Mouse (Mus musculus) layer of hippocampus, adult 9-10 months (tissue): ENCODE results near the gene Lpgat1.

ENCODE experiments used
- DNase-seq: peaks from one replicate; pipeline ENCODE4 v3.0.0; 2022; ENCODE audit warnings: low spot score

The Lpgat1 gene

DNA sequence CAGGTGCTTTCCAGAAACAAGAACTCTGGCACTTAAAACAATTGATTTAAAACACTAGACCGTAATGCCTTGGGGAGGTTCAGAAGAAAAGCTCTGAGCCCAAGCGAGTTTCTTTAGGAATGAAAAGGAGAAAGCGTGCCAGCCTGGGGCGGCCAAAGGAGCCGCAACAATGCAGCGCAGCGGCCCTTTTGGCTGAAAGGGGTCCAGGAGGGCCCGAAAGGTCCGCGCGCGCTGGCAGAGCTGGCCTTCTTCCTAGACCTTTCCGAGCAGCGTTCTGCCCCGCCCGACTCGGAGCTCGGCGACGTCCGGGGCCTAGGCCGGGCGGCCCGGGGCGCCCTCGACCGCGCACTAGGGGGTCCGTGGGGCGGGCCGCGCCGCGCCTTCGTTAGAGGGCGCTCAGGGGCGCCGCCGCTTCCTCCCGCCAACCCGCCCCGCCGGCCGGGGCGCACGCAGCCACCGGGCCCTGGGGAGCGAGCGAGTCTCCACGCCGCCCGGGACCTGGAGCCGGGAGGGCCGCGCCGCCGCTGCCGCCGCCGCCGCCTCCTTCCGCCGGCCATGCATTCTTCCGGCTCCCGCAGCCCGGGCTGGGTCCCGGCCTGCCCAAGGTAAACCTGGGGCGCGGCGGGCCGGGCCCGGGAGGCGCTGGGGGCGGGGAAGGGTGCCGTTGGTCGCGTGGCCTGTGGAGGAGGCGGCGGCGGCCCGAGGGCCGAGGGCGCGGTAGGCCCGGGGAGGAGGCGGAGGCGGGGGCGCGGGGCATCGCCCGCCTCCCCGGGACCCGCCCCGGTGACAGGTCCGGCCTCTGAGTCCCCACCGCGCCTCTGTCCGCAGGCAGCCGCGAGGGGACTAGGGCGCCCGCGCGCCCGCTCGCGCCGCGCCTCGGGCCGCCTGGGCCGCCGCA lies at the start of gene Lpgat1:
TSS of gene Lpgat1 (plus strand) at position 234 of the 898 bp plus-strand sequence.
- DNase-seq = no peak

DNA sequence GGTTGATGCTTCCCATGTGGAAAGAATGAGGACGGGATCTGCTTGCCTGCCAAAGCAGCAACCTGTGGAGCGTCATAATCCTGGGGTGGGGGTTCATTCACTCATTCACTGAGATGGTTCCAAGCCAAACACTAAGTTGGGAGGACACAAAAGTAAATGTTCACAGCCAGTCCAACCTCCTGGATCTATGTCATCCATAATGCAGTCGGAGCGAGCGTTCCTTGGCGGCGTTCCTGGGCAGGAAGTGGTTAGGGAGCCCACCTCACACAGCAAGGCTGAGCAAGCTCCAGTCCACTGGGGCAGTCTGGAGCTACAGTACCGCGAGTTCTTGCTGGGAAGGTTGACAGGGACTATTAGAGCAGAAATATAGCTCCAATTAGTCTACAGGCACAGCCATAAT lies 49.6 kb upstream of the Lpgat1 start:
- DNase-seq = no peak

GRCm38 (mm10) chr1:191674071-191674470 lies 43.6 kb upstream of the Lpgat1 start:
- no peak for DNase-seq

DNA sequence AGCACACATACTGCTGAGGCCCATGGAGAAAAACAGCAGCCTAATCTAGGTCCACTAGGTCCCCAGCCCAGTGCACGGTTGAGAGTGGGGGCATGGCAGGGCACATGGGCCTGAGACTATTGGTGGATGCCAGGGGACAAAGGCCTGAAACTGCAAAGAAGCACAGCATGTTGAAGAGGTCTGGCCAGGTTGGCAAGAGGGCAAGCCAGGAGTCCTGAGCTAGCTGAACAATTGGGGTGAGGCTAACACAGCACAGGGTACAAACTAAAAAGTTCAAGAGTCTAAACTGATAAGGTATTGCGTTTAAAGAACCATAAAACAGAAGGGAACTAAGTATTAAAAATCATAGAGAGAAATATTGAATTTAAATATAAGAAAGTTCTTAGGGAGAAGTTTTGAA lies 36.0 kb upstream of the Lpgat1 start:
- DNase-seq = no peak

DNA sequence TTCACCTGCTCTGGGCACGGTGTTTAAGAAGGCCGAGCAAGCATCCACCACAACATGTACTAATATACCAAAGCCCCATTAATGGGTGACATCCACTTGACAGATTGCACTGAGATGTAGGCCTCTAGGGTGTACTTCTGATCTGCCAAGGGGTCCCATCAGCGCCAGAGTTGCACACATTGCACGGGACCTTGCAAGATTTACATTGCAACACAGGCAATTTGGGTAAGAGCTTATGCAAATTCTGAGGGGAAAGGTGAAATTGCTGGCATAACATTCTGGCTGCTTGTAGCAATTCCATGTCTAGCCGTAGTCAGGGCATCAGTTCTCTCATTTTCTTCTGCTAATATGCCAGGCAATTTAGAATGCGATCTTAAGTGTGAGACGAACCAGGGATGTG lies 30.1 kb upstream of the Lpgat1 start:
- DNase-seq = no peak

DNA sequence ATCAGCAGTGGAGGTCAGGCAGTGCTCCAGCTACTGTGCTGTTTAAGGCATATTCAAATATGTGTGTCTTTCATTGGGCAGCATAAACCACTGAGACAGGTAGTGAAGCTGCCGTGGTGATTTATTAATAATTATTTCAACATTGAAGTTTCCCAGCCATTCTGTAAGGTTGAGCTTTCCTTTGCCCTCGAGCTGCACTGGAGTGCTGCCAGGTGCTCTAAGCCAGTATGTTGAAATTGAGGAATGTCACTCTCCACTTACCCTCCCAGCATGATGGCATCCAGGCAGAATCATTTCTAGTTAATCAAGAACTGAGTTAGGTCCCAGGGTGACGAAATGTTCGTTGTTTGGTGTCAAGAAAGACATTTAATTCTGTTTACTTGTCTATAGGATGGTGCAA lies 24.4 kb upstream of the Lpgat1 start:
- DNase-seq = no peak

DNA sequence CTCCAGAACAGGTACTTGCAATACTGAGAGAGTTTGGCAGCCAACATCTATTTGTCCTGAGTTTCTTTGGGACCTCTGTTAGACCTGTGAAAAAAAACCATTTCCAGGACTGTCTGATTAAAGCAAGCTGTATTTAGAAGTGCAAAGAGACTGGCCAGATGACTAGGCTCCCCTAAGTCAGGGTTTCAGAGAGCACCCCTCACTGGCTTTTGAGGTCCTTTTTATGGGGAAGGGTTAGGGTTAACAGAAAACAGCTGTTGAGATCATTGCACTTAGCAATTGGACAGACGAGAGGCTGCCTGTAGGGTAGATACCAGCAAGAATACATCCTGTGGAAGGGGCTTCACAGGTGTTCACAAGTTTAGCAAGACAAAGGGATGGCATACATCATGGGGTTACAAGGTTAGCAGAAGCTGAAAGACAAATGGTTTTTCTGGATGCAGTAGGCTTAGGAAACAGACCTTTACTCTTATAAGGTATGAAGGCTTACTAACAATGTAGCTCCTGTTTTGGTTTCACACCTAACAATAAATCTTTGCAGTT lies 19.3 kb upstream of the Lpgat1 start:
- DNase-seq = no peak

DNA sequence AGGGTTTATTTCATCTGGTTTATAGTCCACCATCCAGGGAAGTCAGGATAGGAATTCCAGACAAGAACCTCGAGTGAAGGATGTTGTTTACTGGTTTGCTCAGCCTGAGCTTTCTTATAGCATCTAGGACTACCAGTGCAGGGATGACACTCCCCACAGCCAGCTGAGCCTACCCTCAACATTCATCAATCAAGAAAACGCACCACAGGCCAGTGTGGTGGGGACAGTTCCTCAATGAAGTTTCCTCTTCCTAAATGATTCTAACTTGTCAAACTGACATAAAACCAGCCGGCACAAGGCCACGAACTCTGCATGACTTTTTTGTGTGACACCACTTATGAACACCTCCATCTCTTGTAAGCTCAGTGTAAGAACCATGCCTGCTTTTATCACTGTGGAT lies 13.1 kb upstream of the Lpgat1 start:
- no peak for DNase-seq

- DNase-seq = no peak
These were observed 11.0 kb upstream of the Lpgat1 start for GRCm38 (mm10) chr1:191706541-191707078.

GRCm38 (mm10) chr1:191709811-191710210 lies 7.8 kb upstream of the Lpgat1 start:
- no peak for DNase-seq

DNA sequence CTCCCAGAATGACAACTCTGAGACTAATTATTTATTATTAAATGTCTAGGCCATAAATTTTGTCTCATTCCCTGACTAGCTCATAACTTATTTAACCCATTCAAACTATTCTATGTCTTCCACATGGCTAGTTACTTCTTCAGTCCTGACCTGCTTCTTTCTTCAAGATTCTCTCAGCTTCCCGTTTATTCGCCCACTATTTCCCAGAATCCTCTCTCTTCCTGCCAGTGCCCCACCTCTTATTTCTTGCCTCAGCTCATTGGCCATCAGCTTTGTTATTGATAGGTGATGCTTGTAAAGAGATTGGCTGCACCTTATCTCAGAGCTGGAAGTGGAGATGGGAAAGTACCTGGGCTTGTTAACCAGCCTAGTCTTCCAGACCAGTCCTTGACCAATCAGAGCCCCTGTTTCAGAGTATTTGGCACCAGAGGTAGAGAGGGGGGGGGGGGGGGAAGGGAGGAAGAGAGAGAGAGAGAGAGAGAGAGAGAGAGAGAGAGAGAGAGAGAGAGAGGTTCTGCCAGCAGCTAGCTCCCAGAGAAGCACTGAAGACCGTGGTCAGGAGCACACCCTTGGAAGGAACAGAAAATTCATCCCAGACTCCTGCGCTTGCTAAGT lies 5.3 kb upstream of the Lpgat1 start:
- DNase-seq = no peak

GRCm38 (mm10) chr1:191713813-191714212 lies 3.8 kb upstream of the Lpgat1 start:
- no peak for DNase-seq

DNA sequence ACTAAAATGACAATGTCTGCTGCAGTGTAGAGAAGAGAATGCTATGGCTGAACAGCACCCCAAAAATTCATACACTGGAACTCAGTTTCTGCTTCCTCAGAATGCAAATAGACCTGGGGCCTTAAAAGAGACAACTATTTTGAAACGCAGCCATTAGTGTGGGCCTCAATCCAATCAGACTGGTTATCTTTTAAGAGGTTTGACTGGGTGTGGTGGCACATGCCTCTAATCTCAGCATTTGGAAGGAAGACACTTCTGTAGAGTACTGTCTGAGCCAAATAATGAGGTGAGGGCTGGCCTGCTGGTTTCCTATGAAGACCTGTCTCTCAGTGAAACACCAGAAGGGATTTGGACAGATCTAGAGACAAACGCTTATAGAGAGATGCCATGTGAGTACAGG lies 2.5 kb upstream of the Lpgat1 start:
- DNase-seq = no peak

GRCm38 (mm10) chr1:191717141-191717540 lies 493 bp upstream of the Lpgat1 start:
- no peak for DNase-seq

GRCm38 (mm10) chr1:191718522-191719281 lies 1.1 kb downstream of the Lpgat1 start:
- DNase-seq = no peak

DNA sequence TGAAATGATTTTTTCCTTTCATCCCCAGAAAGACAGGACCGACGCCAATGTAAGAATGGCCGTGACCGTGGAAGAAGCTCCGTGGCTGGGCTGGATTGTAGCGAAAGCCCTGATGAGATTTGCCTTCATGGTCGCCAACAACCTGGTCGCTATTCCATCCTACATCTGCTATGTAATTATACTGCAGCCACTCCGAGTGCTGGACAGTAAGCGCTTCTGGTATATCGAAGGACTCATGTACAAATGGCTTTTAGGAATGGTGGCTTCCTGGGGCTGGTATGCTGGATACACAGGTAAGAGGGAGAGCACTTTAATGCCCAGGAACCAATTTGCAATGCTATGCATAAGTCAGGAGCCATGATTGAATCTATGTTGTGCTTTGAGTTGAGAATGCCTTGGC lies 1.7 kb downstream of the Lpgat1 start:
- no peak for DNase-seq

GRCm38 (mm10) chr1:191720419-191720818 lies 2.8 kb downstream of the Lpgat1 start:
- no peak for DNase-seq

GRCm38 (mm10) chr1:191722706-191723105 lies 5.1 kb downstream of the Lpgat1 start:
- no peak for DNase-seq

- DNase-seq = no peak
These were observed 6.0 kb downstream of the Lpgat1 start for GRCm38 (mm10) chr1:191723675-191724074.

DNA sequence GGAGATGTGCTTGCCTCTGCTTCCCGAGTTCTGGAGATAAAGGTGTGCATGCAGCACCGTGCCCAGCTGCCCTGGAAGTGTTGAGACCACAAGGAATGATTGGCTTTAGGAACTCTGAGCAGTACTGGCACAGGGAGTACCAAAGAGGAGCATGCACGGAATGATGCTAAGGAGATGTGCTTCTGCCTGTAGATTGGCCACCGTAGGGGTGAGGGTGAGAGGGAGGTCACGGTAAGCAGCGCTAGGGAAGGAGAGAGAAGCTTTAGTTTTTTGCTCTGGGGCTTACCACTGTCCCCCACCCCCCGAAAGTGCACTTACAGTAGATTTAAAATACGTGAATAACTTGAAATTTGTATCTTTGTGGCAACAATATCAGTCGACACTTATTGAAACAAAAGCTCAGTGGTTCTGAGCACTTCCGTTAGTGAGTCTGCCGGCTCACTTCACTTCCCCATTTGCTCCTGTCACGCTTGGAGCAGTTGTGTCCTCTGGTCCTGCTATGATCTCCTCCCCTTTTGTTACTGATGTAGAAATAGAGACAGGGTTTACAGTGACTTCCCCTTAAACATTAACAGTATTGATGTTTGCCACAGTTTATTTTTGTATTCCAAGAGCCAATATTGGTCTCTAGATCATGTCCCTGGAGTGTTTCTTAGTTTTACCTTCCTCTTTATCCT lies 6.9 kb downstream of the Lpgat1 start:
- no peak for DNase-seq

GRCm38 (mm10) chr1:191732623-191733022 lies 15.0 kb downstream of the Lpgat1 start:
- no peak for DNase-seq

DNA sequence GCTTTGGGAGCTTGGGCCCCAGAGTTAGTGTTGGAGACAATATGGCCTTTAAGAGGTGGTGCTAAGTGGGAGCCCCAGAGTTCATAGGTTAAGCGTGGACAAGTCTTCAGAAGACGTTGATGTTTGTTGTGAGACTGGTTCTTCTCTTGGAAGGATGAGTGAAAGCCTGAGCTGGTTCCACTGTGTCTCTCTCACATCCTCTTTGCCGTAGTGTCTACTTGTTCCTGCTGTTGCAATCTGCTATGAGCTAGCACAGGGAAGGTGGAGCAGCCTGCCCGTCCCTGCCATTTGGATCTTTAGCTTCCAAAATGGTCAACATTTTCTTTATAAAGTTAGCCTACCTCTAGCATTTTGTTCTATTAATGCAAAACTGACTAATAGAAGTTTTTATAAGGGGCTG lies 16.2 kb downstream of the Lpgat1 start:
- no peak for DNase-seq
